Mouse (Mus musculus) limb, embryonic 14.5 days (tissue): ENCODE measurements around the gene Arnt. TPM values are rescaled to one million over a fixed set of nuclear protein-coding genes. Genes with fewer than 3 reads are reported as not detected.

ENCODE experiments used
- ATAC-seq: fragments of 200-750 bp; cut with Nextera tagmentation; 2 replicates; pipeline ENCODE4 v1.8.0; 2017; ENCODE audit warnings: low read depth, moderate number of reproducible peaks, moderate TSS enrichment; ENCODE audit not compliant: low FRiP score
- DNase-seq: peaks from one replicate; pipeline ENCODE4 v3.0.0-alpha.2; 2015; ENCODE audit warnings: low spot score
- H3K27ac ChIP-seq: fragments of 300-500 bp; sonication (generic); replicated peaks from 2 replicates; pipeline ENCODE4 v1.5.1; 2014; ENCODE audit warnings: low read depth, mild to moderate bottlenecking, low read length, moderate library complexity, mixed read lengths
- H3K27me3 ChIP-seq: fragments of 300-500 bp; sonication (generic); 2 replicates; pipeline ENCODE4 v1.6.1; 2014; ENCODE audit warnings: low read length, mixed read lengths; ENCODE audit not compliant: control insufficient read depth, insufficient read depth
- H3K36me3 ChIP-seq: fragments of 300-500 bp; sonication (generic); 2 replicates; pipeline ENCODE4 v1.6.1; 2014; ENCODE audit warnings: mild to moderate bottlenecking, low read length, moderate library complexity, mixed read lengths; ENCODE audit not compliant: control insufficient read depth, insufficient read depth
- H3K4me1 ChIP-seq: fragments of 300-500 bp; sonication (generic); 2 replicates; pipeline ENCODE4 v1.6.1; 2014; ENCODE audit warnings: antibody characterized with exemption, low read length, mixed read lengths; ENCODE audit not compliant: control insufficient read depth, insufficient read depth
- H3K4me2 ChIP-seq: fragments of 300-500 bp; sonication (generic); replicated peaks from 2 replicates; pipeline ENCODE4 v1.6.1; 2014; ENCODE audit warnings: low read depth, mild to moderate bottlenecking, low read length, moderate library complexity; ENCODE audit not compliant: severe bottlenecking
- H3K4me3 ChIP-seq: fragments of 300-500 bp; sonication (generic); replicated peaks from 2 replicates; pipeline ENCODE4 v1.5.1; 2014; ENCODE audit warnings: low read length
- H3K9ac ChIP-seq: fragments of 300-500 bp; sonication (generic); 2 replicates; pipeline ENCODE4 v1.6.1; 2014; ENCODE audit warnings: mild to moderate bottlenecking, low read depth, low read length, moderate library complexity; ENCODE audit not compliant: severe bottlenecking
- H3K9me3 ChIP-seq: fragments of 300-500 bp; sonication (generic); 2 replicates; pipeline ENCODE4 v1.6.1; 2016; ENCODE audit warnings: low read length; ENCODE audit not compliant: control insufficient read depth
- POLR2A ChIP-seq: fragments of 200-500 bp; IDR thresholded peaks from 2 replicates; pipeline ENCODE4 v1.8.0; 2012; ENCODE audit warnings: inconsistent platforms, mild to moderate bottlenecking, moderate library complexity, borderline replicate concordance; ENCODE audit not compliant: insufficient read depth, insufficient read length; ENCODE audit errors: extremely low read depth
- WGBS: fragments of 180-500 bp; shearing (Covaris S2); extraction: QIAGEN DNeasy Blood & Tissue Kit; methylation state at CpG from one replicate; pipeline ENCODE4 v1.1.7; 2014; 5-methylcytosine and 5-hydroxymethylcytosine counted together
- polyA plus RNA-seq, 2 experiments: library from polyadenylated mRNA; depleted of rRNA in 1 of 2; stranded (reverse) in 1 of 2; unstranded in 1 of 2; fragments of >200 nt; fragmentation: Nextera tagmentation in 1 of 2; extraction: Ambion mirVana in 1 of 2; gene quantifications; 2 replicates each; pipeline versions ENCODE4 v1.2.1 to v1.2.3; 2012 to 2014

The Arnt gene
- polyA plus RNA-seq, 2 experiments: 37.9 to 57.1 TPM

- Histone ChIP-seq H3K27me3 (no peaks in the 10 kb centered on the region), H3K27ac (no peak overlapping the region), H3K4me1 (no peaks in the 10 kb centered on the region), H3K9me3 (no peaks in the 10 kb centered on the region), H3K36me3 (peaks cover 45% of the 10 kb centered on the region), H3K4me3 (no peak overlapping the region), H3K9ac (no peak overlapping the region), H3K4me2 (no peak overlapping the region)
- ATAC-seq (no peak), DNase-seq (no peak)
- TF ChIP-seq POLR2A: no peak
- 84% methylated on average over 3 of the region's 3 CpGs for WGBS
These were observed 23.6 kb downstream of the Arnt start for GRCm38 (mm10) chr3:95457758-95458157.

DNA sequence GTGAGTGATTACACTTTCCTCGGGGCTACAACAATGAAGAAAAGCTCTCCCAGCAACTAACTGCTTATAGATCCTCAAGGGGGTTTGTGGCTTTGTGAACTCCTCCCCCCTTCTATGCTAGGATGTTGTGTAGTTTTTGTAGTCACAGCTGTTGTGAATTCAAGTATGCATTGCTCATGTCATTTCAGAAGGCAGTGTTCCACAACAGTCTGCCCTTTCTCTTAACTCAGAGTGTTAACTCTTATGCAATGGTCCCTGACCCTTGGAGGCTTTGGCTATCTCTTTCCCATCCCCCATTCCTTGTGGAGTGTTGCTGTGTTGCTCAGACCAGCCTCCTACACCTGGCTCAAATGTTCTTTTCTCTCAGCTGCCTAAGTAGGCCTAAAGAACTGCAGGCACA lies 25.2 kb downstream of the Arnt start:
- Histone ChIP-seq H3K9me3 (no peaks in the 10 kb centered on the region), H3K27ac (no peak overlapping the region), H3K27me3 (no peaks in the 10 kb centered on the region), H3K9ac (no peak overlapping the region), H3K4me2 (no peak overlapping the region), H3K4me1 (no peaks in the 10 kb centered on the region), H3K4me3 (no peak overlapping the region), H3K36me3 (peaks cover 38% of the 10 kb centered on the region)
- ATAC-seq (no peak), DNase-seq (no peak)
- no peak for TF ChIP-seq POLR2A
- WGBS: 79% methylated on average over 1 of the region's 1 CpGs

DNA sequence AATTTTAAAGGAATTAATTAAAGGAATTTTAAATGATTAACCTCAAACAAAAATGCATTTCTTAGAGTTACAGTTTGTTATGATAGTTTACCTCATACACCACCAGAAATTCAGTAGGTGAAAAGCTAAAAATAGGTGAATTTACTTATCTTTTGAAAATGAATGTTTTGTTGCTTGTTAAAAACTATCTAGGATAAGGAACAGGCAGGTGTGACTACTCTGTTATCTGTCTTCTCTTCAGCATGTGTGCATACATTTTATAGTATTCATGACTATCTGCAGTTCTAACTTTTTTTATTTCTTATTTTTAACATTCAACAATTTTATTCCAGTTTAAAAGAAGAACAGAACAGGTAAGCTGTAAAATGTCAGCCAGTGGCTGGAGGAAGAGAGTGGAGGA lies 29.7 kb downstream of the Arnt start:
- no peak overlapping the region for H3K27ac ChIP-seq
- TF ChIP-seq POLR2A: no peak
- H3K4me2 ChIP-seq: no peak overlapping the region
- H3K4me3 ChIP-seq: no peak overlapping the region
- DNase-seq (no peak), ATAC-seq (no peak)
- peaks cover 44% of the 10 kb centered on the region for H3K36me3 ChIP-seq
- no peaks in the 10 kb centered on the region for H3K9me3 ChIP-seq
- H3K27me3 ChIP-seq: no peaks in the 10 kb centered on the region
- no peaks in the 10 kb centered on the region for H3K4me1 ChIP-seq
- H3K9ac ChIP-seq: no peak overlapping the region

DNA sequence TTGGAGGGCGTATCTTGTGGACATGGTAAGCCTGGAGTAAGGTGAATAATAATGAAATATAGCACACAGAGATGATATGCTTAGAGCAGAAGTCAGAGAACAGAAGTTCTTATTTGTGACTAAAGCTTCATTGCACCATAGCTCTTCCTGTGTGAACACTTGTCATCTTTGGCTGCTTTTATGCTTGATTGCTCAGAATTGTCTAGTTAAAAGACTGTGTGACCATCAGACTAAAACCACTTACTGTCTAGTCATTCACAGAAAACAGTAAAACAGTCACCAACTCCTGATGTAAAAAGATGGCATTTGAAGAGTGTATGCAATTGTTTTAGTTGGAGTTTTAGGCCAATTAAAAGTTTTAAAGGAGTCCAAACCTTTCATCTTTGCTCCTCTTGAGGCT lies 44.8 kb downstream of the Arnt start:
- Histone ChIP-seq H3K4me3 (no peak overlapping the region), H3K9ac (no peak overlapping the region), H3K27ac (no peak overlapping the region), H3K27me3 (no peaks in the 10 kb centered on the region), H3K4me2 (no peak overlapping the region), H3K9me3 (no peaks in the 10 kb centered on the region), H3K36me3 (peaks cover 77% of the 10 kb centered on the region), H3K4me1 (no peaks in the 10 kb centered on the region)
- 97% methylated on average over 1 of the region's 1 CpGs for WGBS
- no peak for DNase-seq
- ATAC-seq: no peak
- no peak for TF ChIP-seq POLR2A

- no peak overlapping the region for H3K4me2 ChIP-seq
- H3K36me3 ChIP-seq: peaks cover 82% of the 10 kb centered on the region
- H3K27me3 ChIP-seq: no peaks in the 10 kb centered on the region
- no peaks in the 10 kb centered on the region for H3K9me3 ChIP-seq
- H3K4me1 ChIP-seq: no peaks in the 10 kb centered on the region
- no peak overlapping the region for H3K9ac ChIP-seq
- H3K27ac ChIP-seq: no peak overlapping the region
- no peak overlapping the region for H3K4me3 ChIP-seq
- TF ChIP-seq POLR2A: no peak
- DNase-seq (no peak), ATAC-seq (no peak)
- WGBS: 81% methylated on average over 2 of the region's 2 CpGs
These were observed 52.2 kb downstream of the Arnt start for GRCm38 (mm10) chr3:95486421-95486820.

- no peak overlapping the region for H3K4me2 ChIP-seq
- DNase-seq: no peak
- peaks cover 85% of the 10 kb centered on the region for H3K36me3 ChIP-seq
- no peaks in the 10 kb centered on the region for H3K9me3 ChIP-seq
- no peak for TF ChIP-seq POLR2A
- H3K9ac ChIP-seq: no peak overlapping the region
- 93% methylated on average over 3 of the region's 3 CpGs for WGBS
- H3K27ac ChIP-seq: no peak overlapping the region
- no peak for ATAC-seq
- no peaks in the 10 kb centered on the region for H3K27me3 ChIP-seq
- no peaks in the 10 kb centered on the region for H3K4me1 ChIP-seq
- H3K4me3 ChIP-seq: no peak overlapping the region
These were observed 54.5 kb downstream of the Arnt start for GRCm38 (mm10) chr3:95488679-95489078.
